Comparison of ENCODE assay signal across 8 mouse cellular contexts in genomic region chr2:92330840-92331239, GRCm38 (mm10). TPM values are rescaled to one million over a fixed set of nuclear protein-coding genes. Genes with fewer than 3 reads are reported as not detected.
DNase-seq lines count a peak whose midpoint lies in the region; ATAC-seq and TF ChIP-seq lines count a peak whose summit lies in the region.

No protein-coding gene starts in this region.

- H3K27me3 ChIP-seq in forebrain, postnatal 0 days (ENCODE audit: insufficient read depth, low read length): no peaks in the 10 kb centered on the region
- H3K27me3 ChIP-seq in forebrain, embryonic 16.5 days (replicated peaks; ENCODE audit: control insufficient read depth, insufficient read depth, low read length): no peaks in the 10 kb centered on the region
- no peaks in the 10 kb centered on the region for H3K27me3 ChIP-seq in liver, embryonic 11.5 days (replicated peaks; ENCODE audit: control insufficient read depth, insufficient read depth, low read length)

- no peaks in the 10 kb centered on the region for H3K9me3 ChIP-seq in forebrain, postnatal 0 days (ENCODE audit: low read length)
- H3K9me3 ChIP-seq in forebrain, embryonic 16.5 days (ENCODE audit: control insufficient read depth, low read length): no peaks in the 10 kb centered on the region
- H3K9me3 ChIP-seq in liver, embryonic 11.5 days (ENCODE audit: control insufficient read depth, low read length): no peaks in the 10 kb centered on the region

- H3K4me3 ChIP-seq in forebrain, postnatal 0 days (ENCODE audit: low read depth, low read length): no peak overlapping the region
- H3K4me3 ChIP-seq in forebrain, embryonic 16.5 days (replicated peaks; ENCODE audit: low read length): no peak overlapping the region
- no peak overlapping the region for H3K4me3 ChIP-seq in liver, embryonic 11.5 days (ENCODE audit: low read depth, low read length)

- DNase-seq in forebrain, postnatal 0 days: peak; percentile 83
- DNase-seq in liver (peak; percentile 12), NIH3T3 (ENCODE audit: low read depth) (peak; percentile 73)
- no peak for DNase-seq in liver, embryonic 11.5 days (ENCODE audit: low spot score)
- DNase-seq in embryo, embryonic 11 days: peak; percentile 70
- DNase-seq in lung, postnatal 25 days (ENCODE audit: low spot score): peak; percentile 43

- WGBS in forebrain, postnatal 0 days: 56% methylated on average over 2 of the region's 2 CpGs
- 46% methylated on average over 2 of the region's 2 CpGs for WGBS in forebrain, embryonic 16.5 days
- WGBS in liver, embryonic 11.5 days: 48% methylated on average over 2 of the region's 2 CpGs

- no peak overlapping the region for H3K4me2 ChIP-seq in forebrain, postnatal 0 days (ENCODE audit: low read depth)
- no peak overlapping the region for H3K4me2 ChIP-seq in forebrain, embryonic 16.5 days (ENCODE audit: low read length)
- H3K4me2 ChIP-seq in liver, embryonic 11.5 days: no peak overlapping the region

- H3K36me3 ChIP-seq in forebrain, postnatal 0 days (ENCODE audit: insufficient read depth): peaks cover 43% of the 10 kb centered on the region
- H3K36me3 ChIP-seq in forebrain, embryonic 16.5 days (ENCODE audit: control insufficient read depth, insufficient read depth): peaks cover 6% of the 10 kb centered on the region; the same call in 1 of the 2 replicates
- peaks cover 6% of the 10 kb centered on the region for H3K36me3 ChIP-seq in liver, embryonic 11.5 days (ENCODE audit: control insufficient read depth, insufficient read depth, low read length)

- no peak overlapping the region for H3K27ac ChIP-seq in forebrain, postnatal 0 days (ENCODE audit: low read depth, low read length)
- H3K27ac ChIP-seq in forebrain, embryonic 16.5 days (ENCODE audit: low read length): no peak overlapping the region
- H3K27ac ChIP-seq in liver, embryonic 11.5 days (ENCODE audit: low read depth, low read length): no peak overlapping the region

- no peak overlapping the region for H3K9ac ChIP-seq in forebrain, postnatal 0 days
- H3K9ac ChIP-seq in forebrain, embryonic 16.5 days (replicated peaks; ENCODE audit: low read depth, low read length): no peak overlapping the region
- H3K9ac ChIP-seq in liver, embryonic 11.5 days (ENCODE audit: low read depth, low read length): no peak overlapping the region

- H3K4me1 ChIP-seq in forebrain, postnatal 0 days (ENCODE audit: insufficient read depth): no peaks in the 10 kb centered on the region
- H3K4me1 ChIP-seq in forebrain, embryonic 16.5 days (replicated peaks; ENCODE audit: control insufficient read depth, insufficient read depth, low read length): no peaks in the 10 kb centered on the region
- no peaks in the 10 kb centered on the region for H3K4me1 ChIP-seq in liver, embryonic 11.5 days (replicated peaks; ENCODE audit: control insufficient read depth, insufficient read depth, low read length)

- TF ChIP-seq CTCF in forebrain, postnatal 0 days (IDR thresholded peaks at IDR 0.05; ENCODE audit: low read depth): peak; percentile 76

- 0 out of 2 replicates have a peak, but pooled peaks have one; percentile 40 for ATAC-seq in forebrain, postnatal 0 days
- ATAC-seq in forebrain, embryonic 16.5 days: no peak
- ATAC-seq in liver, embryonic 11.5 days (replicated peaks; ENCODE audit: low FRiP score): no peak
- ATAC-seq in inflammation-experienced regulatory T-cells, adult 6 months: no peak

RNA-seq across cellular contexts. Expression of gene Pex16, which starts 43.6 kb away (rescaled TPM):
- total RNA-seq in forebrain, postnatal 0 days (2014; rRNA removed): 33.5 and 41.1 TPM in 2 replicates
- 53.2 and 53.7 TPM in 2 replicates for polyA plus RNA-seq in forebrain, postnatal 0 days (2015; fragmentation: Nextera tagmentation; extraction: Ambion mirVana)
- 38.3 and 42.0 TPM in 2 replicates for polyA plus RNA-seq in forebrain, embryonic 16.5 days (2015; fragmentation: Nextera tagmentation; extraction: Ambion mirVana)
- 26.3 and 29.3 TPM in 2 replicates for polyA plus RNA-seq in liver, embryonic 11.5 days (2014; fragmentation: Nextera tagmentation; extraction: Ambion mirVana)
- polyA plus RNA-seq in inflammation-experienced regulatory T-cells, adult 6 months (2017; shearing (Covaris generic)): 10 to 100 TPM; 42.8 to 53.8 (median 53.3) TPM

RNA-seq across cellular contexts. Expression of gene Large2, which starts 43.8 kb away (rescaled TPM):
- total RNA-seq in forebrain, postnatal 0 days (2014; rRNA removed): 0.10 and 1.8 TPM in 2 replicates
- polyA plus RNA-seq in forebrain, postnatal 0 days (2015; fragmentation: Nextera tagmentation; extraction: Ambion mirVana): 1.1 and 1.5 TPM in 2 replicates
- polyA plus RNA-seq in forebrain, embryonic 16.5 days (2015; fragmentation: Nextera tagmentation; extraction: Ambion mirVana): 1.4 and 2.4 TPM in 2 replicates
- 4.2 and 5.4 TPM in 2 replicates for polyA plus RNA-seq in liver, embryonic 11.5 days (2014; fragmentation: Nextera tagmentation; extraction: Ambion mirVana)
- polyA plus RNA-seq in inflammation-experienced regulatory T-cells, adult 6 months (2017; shearing (Covaris generic)): 1 to 10 TPM in 1 of 3 experiments, under 1 TPM in 1, not detected in 1; 0.23 to 1.3 TPM

RNA-seq across cellular contexts. Expression of gene 1700029I15Rik, which starts 51.5 kb away (rescaled TPM):
- 2.3 and 2.6 TPM in 2 replicates for total RNA-seq in forebrain, postnatal 0 days (2014; rRNA removed)
- polyA plus RNA-seq in forebrain, postnatal 0 days (2015; fragmentation: Nextera tagmentation; extraction: Ambion mirVana): 2.4 and 3.1 TPM in 2 replicates
- 5.7 and 8.6 TPM in 2 replicates for polyA plus RNA-seq in forebrain, embryonic 16.5 days (2015; fragmentation: Nextera tagmentation; extraction: Ambion mirVana)
- 0.81 and 1.7 TPM in 2 replicates for polyA plus RNA-seq in liver, embryonic 11.5 days (2014; fragmentation: Nextera tagmentation; extraction: Ambion mirVana)
- 1 to 10 TPM; 3.2 to 3.7 (median 3.7) TPM for polyA plus RNA-seq in inflammation-experienced regulatory T-cells, adult 6 months (2017; shearing (Covaris generic))
